Mouse (Mus musculus) kidney, adult 9 months (tissue): ENCODE measurements around the gene Lyg1.

Experiments
- DNase-seq: peaks from one replicate; pipeline ENCODE4 v3.0.0; 2022

Lyg1 gene

DNA sequence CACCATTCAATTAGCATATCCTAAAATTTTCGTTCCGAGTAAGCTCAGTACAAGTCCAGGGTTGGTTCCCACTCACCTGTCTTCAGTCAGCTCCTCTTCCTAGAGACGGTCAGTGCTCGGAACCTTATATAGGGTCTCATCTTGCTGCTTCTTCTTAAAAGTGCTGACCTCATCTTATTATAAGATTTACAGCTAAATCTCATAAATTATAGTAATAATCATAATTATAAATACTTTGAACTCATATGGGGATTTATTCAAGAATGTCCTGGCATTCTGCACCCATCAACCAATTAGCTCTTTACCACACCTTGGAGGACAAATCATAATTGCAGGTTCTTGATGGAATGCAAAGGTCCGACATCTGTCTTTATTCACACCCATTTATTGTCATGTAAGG, at the start of gene Lyg1:
Gene Lyg1 (minus strand): TSS at position 101 of the 400 bp plus-strand sequence.
- no peak for DNase-seq

DNA sequence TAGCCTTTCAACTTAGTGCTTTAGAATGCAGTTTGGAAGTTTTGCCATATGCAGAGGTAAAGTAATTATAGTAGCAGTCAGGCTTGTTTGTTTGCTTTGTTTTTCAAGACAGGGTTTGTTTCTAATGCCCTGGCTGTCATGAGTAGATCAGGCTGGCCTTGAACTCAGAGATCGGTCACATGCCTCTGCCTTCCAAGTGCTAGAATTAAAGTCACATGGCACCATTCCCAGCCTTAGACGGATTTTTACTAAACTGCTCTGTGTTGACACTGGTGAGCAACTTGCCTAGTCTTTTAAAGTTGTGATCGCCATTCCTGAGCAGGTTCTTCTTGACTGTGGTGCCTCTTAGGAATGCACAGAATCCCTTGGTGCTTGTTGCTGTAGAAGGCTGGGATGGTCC, 49.2 kb upstream of the Lyg1 start:
- no peak for DNase-seq

DNA sequence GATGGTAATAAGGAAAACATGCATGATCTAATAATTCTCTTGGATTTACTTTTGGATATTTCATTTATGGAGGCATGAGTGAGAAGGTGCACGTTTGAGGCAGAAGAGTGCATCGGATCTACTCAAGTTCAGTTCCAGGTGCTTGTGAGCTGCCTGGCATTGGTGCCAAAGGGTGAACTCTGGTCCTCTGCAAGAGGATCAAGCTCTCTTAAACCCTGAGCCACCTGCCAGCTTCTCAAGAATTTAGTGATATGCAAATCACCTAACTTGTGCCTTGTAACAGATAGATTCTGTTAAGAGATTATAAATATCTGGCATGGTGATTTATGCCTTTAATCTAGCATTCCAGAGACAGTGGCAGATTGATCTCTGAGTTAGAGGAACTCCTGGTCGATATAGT, 45.5 kb upstream of the Lyg1 start:
- DNase-seq = no peak

DNA sequence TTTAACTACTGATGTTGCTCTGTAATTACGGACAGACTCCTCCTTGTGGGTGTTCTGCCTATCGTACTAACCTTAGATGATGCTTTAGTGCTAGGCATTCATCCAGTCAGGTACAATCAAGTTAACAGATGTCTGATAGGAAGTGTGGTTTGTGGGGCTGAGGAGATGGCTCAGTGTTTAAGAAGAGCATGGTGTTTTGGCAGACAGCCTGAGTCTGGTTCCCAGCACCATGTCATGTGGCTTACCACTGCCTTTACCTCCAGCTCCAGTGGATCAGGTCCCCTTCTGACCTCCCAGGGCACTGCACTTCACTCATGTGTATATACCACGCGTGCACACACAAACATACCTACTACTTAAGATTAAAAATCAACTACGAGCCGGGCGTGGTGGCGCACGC, 44.4 kb upstream of the Lyg1 start:
- DNase-seq = no peak

GRCm38 (mm10) chr1:38000844-38001243, 43.3 kb upstream of the Lyg1 start:
- no peak for DNase-seq

DNA sequence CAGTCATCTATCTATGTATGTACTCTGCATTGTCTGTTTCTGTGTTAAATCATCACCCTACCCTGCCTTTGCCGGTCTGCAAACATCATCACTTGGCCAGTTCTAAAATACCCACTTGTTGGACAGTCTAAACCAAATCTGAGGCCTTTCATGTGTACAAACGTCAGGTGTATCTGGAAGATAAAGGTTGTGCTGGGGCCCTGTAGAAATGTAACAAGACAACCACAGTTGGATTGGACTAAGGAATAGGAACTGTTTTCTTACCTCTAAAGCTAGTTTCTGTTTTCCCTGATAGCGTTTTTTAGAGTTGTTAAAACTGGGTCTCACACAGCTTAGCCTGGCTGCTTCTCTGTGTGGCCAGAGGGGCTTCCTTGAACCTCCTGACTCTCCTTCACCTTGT, 42.0 kb upstream of the Lyg1 start:
- no peak for DNase-seq

DNA sequence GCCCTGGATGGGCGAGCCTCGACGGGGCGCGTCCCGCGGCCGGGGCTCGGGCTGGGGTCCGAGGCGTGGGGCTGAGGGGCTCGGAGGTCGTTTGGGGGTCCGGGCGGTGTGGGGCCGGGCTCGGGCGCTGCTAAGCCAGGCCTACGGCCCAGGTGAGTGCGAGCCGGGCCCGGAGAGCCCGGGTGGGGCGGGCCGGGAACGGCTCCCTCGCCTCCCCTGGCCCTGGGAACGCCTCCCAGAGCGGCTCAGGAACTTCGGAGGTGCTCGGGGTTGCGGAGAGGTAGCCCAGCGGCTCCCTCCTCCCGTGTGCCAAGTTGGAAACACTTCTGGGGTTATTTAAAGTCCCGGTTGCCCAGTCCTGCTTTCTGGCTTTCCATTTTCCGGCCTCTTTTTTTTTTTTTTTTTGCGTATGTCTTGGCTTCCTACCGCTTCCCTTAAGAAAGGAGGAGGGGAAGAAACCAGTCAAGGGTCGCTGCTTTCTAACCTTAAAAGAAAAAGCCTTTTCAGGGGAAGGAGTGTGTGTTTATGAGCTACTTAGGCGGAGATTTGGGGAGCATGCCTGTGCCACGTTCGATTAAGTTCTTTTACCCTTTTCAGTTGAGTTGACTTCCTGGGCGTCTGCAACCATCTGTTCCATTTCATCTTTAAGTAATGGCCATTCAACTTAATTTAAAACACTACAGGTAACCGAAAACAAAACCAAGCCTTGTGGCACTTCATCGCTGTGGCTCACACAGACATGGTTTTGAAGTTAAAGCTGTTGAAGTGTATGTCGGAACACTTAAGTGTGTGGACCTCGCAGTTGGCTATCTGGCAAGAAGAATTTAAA, 41.0 kb upstream of the Lyg1 start:
- DNase-seq = peak; percentile 29

GRCm38 (mm10) chr1:37997867-37998266, 40.3 kb upstream of the Lyg1 start, which contains the start of the genes Txndc9 and Eif5b:
Txndc9 (minus strand) TSS chr1:37997893.
Eif5b (plus strand) TSS chr1:37998010.
- peak; percentile 96 for DNase-seq

DNA sequence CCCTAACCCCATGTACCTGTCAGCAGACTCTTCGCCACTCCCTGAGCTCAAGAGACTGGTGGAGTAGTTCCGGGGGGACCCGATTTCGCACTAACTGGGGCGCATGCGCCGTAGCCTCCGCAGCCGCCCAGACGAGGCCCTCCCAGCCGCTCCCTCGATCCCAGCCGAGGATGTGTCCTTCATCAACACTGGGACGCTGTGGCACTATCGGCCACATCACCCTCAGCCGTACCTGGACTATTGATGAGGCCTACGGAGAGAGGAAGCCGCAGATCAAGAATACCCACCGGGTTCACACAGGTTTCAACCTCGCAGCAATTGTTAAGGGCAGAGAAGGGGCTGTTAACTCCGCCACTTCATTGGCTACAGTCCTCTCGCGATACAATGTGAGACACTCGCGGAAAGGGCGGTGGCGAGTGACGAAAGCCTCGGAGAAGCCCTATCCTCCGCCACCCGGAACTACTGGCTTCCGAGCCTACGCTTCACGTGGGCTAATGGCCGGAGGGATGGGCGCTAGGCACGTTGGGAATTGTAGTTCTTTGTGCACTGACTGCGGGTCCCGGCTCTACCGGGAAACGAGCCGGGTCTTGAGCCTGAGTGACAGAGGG, 39.4 kb upstream of the Lyg1 start:
- peak; percentile 99 for DNase-seq

- no peak for DNase-seq
These were observed 38.7 kb upstream of the Lyg1 start for GRCm38 (mm10) chr1:37996226-37996625.

DNA sequence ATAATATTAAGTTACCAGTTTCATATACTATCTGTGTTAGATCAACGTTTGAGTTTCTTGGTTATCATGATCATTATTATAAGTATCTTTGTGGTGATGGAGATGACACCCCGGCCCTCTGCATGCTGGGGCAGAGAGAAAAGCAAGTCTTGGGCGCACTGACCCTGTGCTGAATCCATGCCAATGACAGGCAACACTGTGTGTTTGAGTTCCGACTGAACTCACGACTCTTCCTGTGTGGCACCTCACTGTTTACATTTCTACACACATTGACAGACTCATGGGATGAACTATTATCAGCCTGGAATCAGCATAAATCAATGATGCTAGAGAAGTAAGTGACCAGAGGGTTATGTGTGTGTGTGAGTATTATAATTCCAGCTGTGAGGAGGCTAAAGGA, 30.3 kb upstream of the Lyg1 start:
- DNase-seq = no peak

GRCm38 (mm10) chr1:37985764-37986323, 28.3 kb upstream of the Lyg1 start:
- peak; percentile 54 for DNase-seq

- DNase-seq = no peak
These were observed 26.8 kb upstream of the Lyg1 start for GRCm38 (mm10) chr1:37984326-37984725.

DNA sequence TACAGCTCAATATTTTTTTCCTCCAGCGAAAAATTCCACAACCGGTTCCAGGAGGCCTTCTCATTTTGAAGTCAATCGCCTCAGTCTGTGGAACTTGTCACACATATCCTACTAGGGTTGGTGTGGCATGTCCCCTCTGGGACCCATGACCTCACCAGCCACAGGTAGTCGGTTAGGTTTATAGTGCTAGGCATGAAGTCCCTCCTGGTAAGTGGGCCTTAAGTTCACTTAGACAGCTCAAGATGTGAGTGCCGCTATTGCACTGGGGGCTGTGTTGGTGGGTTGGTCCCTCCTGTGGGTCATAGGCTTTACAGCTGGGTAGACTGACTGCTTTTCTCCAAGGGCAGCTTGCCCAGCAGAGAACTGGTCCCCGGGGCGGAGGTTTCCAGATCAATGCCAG, 19.7 kb upstream of the Lyg1 start:
- DNase-seq = no peak

GRCm38 (mm10) chr1:37976666-37977065, 19.1 kb upstream of the Lyg1 start:
- DNase-seq = peak; percentile 86

GRCm38 (mm10) chr1:37971520-37971919, 14.0 kb upstream of the Lyg1 start:
- no peak for DNase-seq

- DNase-seq = no peak
These were observed 11.2 kb upstream of the Lyg1 start for GRCm38 (mm10) chr1:37968746-37969145.

DNA sequence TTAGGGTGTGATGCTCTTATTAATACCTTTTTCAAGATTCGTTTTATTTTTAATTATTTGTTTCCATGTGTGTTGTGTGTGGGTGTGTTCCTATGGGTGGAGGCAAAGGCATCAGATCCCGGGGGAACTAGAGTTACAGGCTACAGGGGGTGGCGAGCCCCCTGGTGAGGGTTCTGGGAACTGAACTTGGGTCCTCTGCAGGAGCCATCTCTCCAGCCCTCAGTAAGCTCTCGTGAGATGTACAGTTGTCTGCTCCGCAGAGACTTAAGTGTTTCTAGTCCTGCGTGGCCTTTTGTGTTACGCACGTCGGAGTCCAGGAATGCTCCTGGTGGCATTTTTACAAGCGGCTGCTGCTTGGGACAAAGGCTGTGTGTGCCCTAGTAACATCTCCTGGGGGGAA, 8.0 kb upstream of the Lyg1 start:
- DNase-seq = no peak

DNA sequence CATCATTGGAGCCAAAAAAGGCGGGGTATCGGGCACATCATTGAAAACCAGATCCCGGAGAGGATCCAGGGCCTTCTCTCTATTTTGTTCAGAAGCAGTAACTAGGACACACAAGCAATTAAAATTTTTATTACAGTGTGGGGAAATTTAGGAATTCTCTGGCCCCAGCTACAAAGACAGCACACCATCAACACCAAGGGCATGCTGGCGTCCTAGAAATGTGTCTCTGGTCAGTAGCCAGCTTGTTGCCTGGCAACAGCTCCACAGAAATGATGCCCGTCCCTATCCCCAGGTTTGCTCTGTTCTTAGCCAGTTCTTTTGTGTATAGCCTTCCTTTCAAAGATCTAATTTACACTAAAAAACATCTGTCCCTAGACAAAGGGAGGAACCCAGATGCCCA, 1.9 kb upstream of the Lyg1 start:
- DNase-seq = no peak

DNA sequence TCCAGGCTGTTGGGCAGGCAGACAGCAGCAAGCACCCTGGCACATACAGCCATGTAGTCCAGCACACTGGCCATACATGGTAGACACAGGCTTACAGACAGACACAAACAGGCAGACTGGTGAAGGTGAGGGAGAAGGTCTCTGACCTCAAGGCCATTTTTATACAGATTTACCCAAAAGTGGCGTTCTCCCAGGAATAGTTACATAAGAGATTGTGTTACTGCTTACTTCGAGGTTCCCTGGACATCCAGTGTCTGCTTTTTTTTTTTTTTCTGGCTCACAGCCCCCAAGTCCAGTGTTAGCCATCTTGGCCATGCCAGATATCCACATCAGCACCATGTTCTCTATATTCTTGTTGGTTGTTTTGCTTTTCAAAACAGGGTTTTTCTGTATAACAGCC, 957 bp upstream of the Lyg1 start:
- DNase-seq = peak; percentile 72

- DNase-seq = peak; percentile 30
These were observed 698 bp downstream of the Lyg1 start for GRCm38 (mm10) chr1:37956690-37957431.

DNA sequence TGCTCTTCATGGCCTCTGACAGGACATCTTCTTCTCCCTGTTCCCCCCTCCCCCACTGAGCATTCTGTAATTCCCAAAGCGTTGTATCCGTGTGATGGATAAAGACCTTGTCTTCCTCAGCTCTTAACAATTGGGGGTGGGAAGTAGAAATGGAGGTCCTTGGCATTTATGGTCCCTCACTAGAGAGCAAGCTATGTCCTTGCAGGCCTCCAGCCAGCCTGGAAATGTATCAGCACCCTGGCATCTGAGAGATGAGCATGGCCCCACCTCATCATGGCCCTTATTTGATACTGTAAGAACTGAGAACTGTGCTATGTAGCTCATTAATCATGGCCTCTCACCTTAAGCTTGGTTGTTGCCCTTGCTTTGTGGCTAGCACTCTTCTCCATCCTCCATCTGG, 2.3 kb downstream of the Lyg1 start:
- DNase-seq = no peak

DNA sequence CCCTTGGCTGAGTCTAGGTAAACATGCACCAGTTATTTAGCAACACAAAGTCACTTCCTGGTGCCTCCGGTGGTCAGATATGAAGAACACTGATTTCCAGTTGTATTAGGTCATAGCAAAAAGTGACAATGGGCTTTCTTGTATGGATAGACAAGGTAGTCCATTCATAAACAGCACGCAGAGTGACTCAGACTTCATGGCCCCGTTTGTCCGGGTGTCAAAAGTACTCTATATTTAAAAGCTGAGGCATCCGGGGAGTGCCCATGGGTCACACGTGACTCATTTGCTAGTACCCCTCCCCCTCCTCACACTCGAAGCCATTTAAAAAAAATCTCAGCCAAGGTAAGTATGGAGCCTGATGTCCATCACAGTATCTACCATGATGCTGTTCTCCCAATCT, 2.8 kb downstream of the Lyg1 start:
- DNase-seq = no peak

DNA sequence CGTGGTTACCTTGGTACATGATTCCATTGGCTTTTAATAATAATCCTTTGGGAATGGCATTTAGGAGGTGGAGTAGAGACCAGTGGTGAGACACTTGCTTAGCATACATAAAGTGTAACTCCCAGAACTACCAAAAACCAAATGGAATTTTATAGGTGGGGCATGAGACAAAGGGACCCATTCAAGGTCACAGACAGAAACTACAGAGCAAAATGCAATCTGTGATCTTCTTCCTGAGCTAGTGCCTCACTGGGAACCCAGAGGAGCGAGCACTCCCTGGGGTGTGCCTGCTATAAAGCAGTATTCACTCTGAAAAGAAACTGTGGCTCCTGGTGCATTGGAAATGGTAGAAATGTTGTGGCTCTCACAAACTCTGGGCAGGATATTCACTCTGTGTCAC, 8.7 kb downstream of the Lyg1 start:
- no peak for DNase-seq
